Mouse (Mus musculus): ENCODE measurements around the gene Flt4. TPM values are rescaled to one million over a fixed set of nuclear protein-coding genes. Genes with fewer than 3 reads are reported as not detected.

Gene Flt4
- polyA plus RNA-seq, 1 experiment from 2014 or later = 6.4 TPM

- Histone ChIP-seq H3K36me3 (peaks cover 90% of the 10 kb centered on the region), H3K27ac (no peak overlapping the region)
- WGBS = 88% methylated on average over 3 of the region's 3 CpGs
These were observed 64.4 kb downstream of the Flt4 start for GRCm38 (mm10) chr11:49673433-49673832.

GRCm38 (mm10) chr11:49684237-49684973, 75.3 kb downstream of the Flt4 start:
- DNase-seq (ENCODE audit: low spot score) = no peak
- WGBS = 95% methylated on average over 12 of the region's 12 CpGs
- no peak overlapping the region for H3K27ac ChIP-seq
- peaks cover 97% of the 10 kb centered on the region for H3K36me3 ChIP-seq
- H3K4me3 ChIP-seq = no peak overlapping the region
- no peaks in the 10 kb centered on the region for H3K4me1 ChIP-seq
- no peaks in the 10 kb centered on the region for H3K9me3 ChIP-seq (replicated peaks)
- no peaks in the 10 kb centered on the region for H3K27me3 ChIP-seq (ENCODE audit: low read depth, poor library complexity, severe bottlenecking)

More at GRCm38 (mm10) chr11:49673433-49673832, 64.4 kb downstream of the Flt4 start:
- no peaks in the 10 kb centered on the region for H3K4me1 ChIP-seq
- DNase-seq (ENCODE audit: low spot score) = no peak
- H3K4me3 ChIP-seq = no peak overlapping the region
- H3K9me3 ChIP-seq (replicated peaks) = no peaks in the 10 kb centered on the region
- H3K27me3 ChIP-seq (ENCODE audit: low read depth, poor library complexity, severe bottlenecking) = no peaks in the 10 kb centered on the region

- no peaks in the 10 kb centered on the region for H3K27me3 ChIP-seq (ENCODE audit: low read depth, poor library complexity, severe bottlenecking)
- no peaks in the 10 kb centered on the region for H3K9me3 ChIP-seq (replicated peaks)
- WGBS = 94% methylated on average over 3 of the region's 3 CpGs
- H3K4me3 ChIP-seq = no peak overlapping the region
- H3K36me3 ChIP-seq = peaks cover 95% of the 10 kb centered on the region
- no peak overlapping the region for H3K27ac ChIP-seq
- no peaks in the 10 kb centered on the region for H3K4me1 ChIP-seq
- DNase-seq (ENCODE audit: low spot score) = no peak
These were observed 86.0 kb downstream of the Flt4 start for GRCm38 (mm10) chr11:49695013-49695412.

DNA sequence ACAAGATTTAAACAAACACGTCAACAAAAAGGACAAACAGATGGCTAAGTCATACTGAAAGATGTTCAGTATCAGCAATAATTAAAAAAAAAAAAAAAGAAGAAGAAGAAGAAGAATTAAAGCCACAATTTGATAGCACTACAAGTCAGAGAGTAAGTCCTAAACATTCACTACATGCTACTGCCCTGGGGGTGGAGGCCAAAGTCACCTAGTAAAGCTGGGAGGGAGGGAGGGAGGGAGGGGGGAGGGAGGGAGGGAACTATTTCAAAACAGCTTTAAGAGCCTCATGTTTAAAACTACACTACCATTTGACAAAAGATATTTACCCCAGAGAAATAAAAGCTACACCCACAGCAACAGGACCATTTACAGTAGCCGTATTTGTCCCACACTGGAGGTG, 86.6 kb downstream of the Flt4 start:
- H3K4me3 ChIP-seq = no peak overlapping the region
- no peak for DNase-seq (ENCODE audit: low spot score)
- H3K27ac ChIP-seq = no peak overlapping the region
- H3K4me1 ChIP-seq = no peaks in the 10 kb centered on the region
- peaks cover 95% of the 10 kb centered on the region for H3K36me3 ChIP-seq
- WGBS = 92% methylated on average over 2 of the region's 2 CpGs
- H3K9me3 ChIP-seq (replicated peaks) = no peaks in the 10 kb centered on the region
- no peaks in the 10 kb centered on the region for H3K27me3 ChIP-seq (ENCODE audit: low read depth, poor library complexity, severe bottlenecking)

DNA sequence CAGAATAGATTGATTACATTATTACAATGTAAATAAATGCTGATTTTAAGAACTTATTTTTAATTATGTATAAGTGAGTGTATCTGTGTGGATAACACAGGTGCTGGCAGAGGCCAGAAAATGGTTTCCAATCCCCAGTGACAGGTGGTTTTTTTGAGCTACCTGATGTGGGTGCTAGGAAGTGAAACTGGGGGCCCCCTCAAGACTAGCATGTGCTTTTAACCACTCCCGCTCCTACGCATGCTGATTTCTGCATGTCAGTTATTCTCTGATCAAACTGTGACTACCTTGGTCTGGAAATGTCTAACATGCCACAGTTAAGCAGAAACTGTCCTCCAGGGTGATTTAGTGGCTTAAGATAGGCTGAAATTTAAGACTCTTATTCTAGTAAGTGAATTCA, 87.4 kb downstream of the Flt4 start:
- WGBS = 93% methylated on average over 2 of the region's 2 CpGs
- Histone ChIP-seq H3K4me3 (no peak overlapping the region), H3K27me3 (ENCODE audit: low read depth, poor library complexity, severe bottlenecking) (no peaks in the 10 kb centered on the region), H3K36me3 (peaks cover 95% of the 10 kb centered on the region), H3K27ac (no peak overlapping the region), H3K4me1 (no peaks in the 10 kb centered on the region), H3K9me3 (replicated peaks) (no peaks in the 10 kb centered on the region)
- DNase-seq (ENCODE audit: low spot score) = no peak

DNA sequence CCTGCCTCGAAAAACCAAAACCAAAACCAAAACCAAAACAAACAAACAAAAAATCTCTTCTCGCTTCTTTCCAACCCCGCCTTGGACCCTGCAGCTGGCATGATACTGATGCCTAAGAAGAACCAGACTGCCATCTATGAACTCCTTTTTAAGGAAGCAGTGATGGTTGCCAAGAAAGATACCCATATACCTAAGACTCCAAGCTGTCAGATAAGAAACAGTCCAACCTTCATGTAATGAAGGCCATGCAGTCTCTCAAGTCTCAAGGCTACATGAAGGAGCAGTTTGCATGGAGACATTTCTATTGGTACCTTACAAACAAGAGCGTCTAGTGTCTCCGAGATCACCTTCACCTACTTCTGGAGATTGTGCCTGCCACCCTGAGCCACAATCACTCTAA, 88.7 kb downstream of the Flt4 start:
- H3K27ac ChIP-seq = no peak overlapping the region
- no peak overlapping the region for H3K4me3 ChIP-seq
- 95% methylated on average over 5 of the region's 5 CpGs for WGBS
- H3K4me1 ChIP-seq = no peaks in the 10 kb centered on the region
- no peak for DNase-seq (ENCODE audit: low spot score)
- peaks cover 95% of the 10 kb centered on the region for H3K36me3 ChIP-seq
- no peaks in the 10 kb centered on the region for H3K27me3 ChIP-seq (ENCODE audit: low read depth, poor library complexity, severe bottlenecking)
- H3K9me3 ChIP-seq (replicated peaks) = no peaks in the 10 kb centered on the region

- WGBS = 95% methylated on average over 1 of the region's 1 CpGs
These were observed 90.0 kb downstream of the Flt4 start for GRCm38 (mm10) chr11:49699079-49699478.

GRCm38 (mm10) chr11:49702014-49702413, 93.0 kb downstream of the Flt4 start:
- Histone ChIP-seq H3K4me3 (no peak overlapping the region), H3K27ac (no peak overlapping the region), H3K27me3 (ENCODE audit: low read depth, poor library complexity, severe bottlenecking) (no peaks in the 10 kb centered on the region), H3K9me3 (replicated peaks) (no peaks in the 10 kb centered on the region), H3K4me1 (no peaks in the 10 kb centered on the region), H3K36me3 (peaks cover 98% of the 10 kb centered on the region)
- WGBS = 97% methylated on average over 8 of the region's 8 CpGs
- no peak for DNase-seq (ENCODE audit: low spot score)

More at GRCm38 (mm10) chr11:49699079-49699478, 90.0 kb downstream of the Flt4 start:
- no peak overlapping the region for H3K27ac ChIP-seq
- H3K4me1 ChIP-seq = no peaks in the 10 kb centered on the region
- DNase-seq (ENCODE audit: low spot score) = no peak
- no peak overlapping the region for H3K4me3 ChIP-seq
- H3K9me3 ChIP-seq (replicated peaks) = no peaks in the 10 kb centered on the region
- H3K27me3 ChIP-seq (ENCODE audit: low read depth, poor library complexity, severe bottlenecking) = no peaks in the 10 kb centered on the region
- peaks cover 97% of the 10 kb centered on the region for H3K36me3 ChIP-seq

Other genes starting within 250 kb of the Flt4 start
- gene Olfr1389, start 186.2 kb upstream of the Flt4 start, polyA plus RNA-seq (2016; fragmentation: Nextera tagmentation; extraction: Ambion mirVana) = not detected in 2 replicates
- 0.09 and 0.10 TPM in 2 replicates for gene Olfr1388, start 172.6 kb upstream of the Flt4 start, polyA plus RNA-seq (2016; fragmentation: Nextera tagmentation; extraction: Ambion mirVana)
- gene Olfr1387, start 153.9 kb upstream of the Flt4 start, polyA plus RNA-seq (2016; fragmentation: Nextera tagmentation; extraction: Ambion mirVana) = not detected in 2 replicates
- gene Olfr1386, start 144.2 kb upstream of the Flt4 start, polyA plus RNA-seq (2016; fragmentation: Nextera tagmentation; extraction: Ambion mirVana) = not detected in 2 replicates
- not detected in 2 replicates for gene Olfr1385, start 120.2 kb upstream of the Flt4 start, polyA plus RNA-seq (2016; fragmentation: Nextera tagmentation; extraction: Ambion mirVana)
- not detected in 2 replicates for gene Olfr1384, start 102.5 kb upstream of the Flt4 start, polyA plus RNA-seq (2016; fragmentation: Nextera tagmentation; extraction: Ambion mirVana)
- gene Olfr1383, start 89.6 kb upstream of the Flt4 start, polyA plus RNA-seq (2016; fragmentation: Nextera tagmentation; extraction: Ambion mirVana) = not detected in 2 replicates
- gene Olfr1382, start 81.0 kb upstream of the Flt4 start, polyA plus RNA-seq (2016; fragmentation: Nextera tagmentation; extraction: Ambion mirVana) = not detected in 2 replicates
- gene Olfr1381, start 65.8 kb upstream of the Flt4 start, polyA plus RNA-seq (2016; fragmentation: Nextera tagmentation; extraction: Ambion mirVana) = not detected in 2 replicates
- not detected in 2 replicates for gene Olfr1380, start 52.4 kb upstream of the Flt4 start, polyA plus RNA-seq (2016; fragmentation: Nextera tagmentation; extraction: Ambion mirVana)
- gene Scgb3a1, start 54.3 kb downstream of the Flt4 start, polyA plus RNA-seq (2016; fragmentation: Nextera tagmentation; extraction: Ambion mirVana) = not detected in 2 replicates
- 59.1 and 63.4 TPM in 2 replicates for gene Cnot6, start 103.5 kb downstream of the Flt4 start, polyA plus RNA-seq (2016; fragmentation: Nextera tagmentation; extraction: Ambion mirVana)
- gene Gfpt2, start 184.9 kb downstream of the Flt4 start, polyA plus RNA-seq (2016; fragmentation: Nextera tagmentation; extraction: Ambion mirVana) = 39.2 and 43.3 TPM in 2 replicates
- gene Mapk9, start 237.5 kb downstream of the Flt4 start, polyA plus RNA-seq (2016; fragmentation: Nextera tagmentation; extraction: Ambion mirVana) = 22.4 and 31.1 TPM in 2 replicates